In the genomic region with DNA sequence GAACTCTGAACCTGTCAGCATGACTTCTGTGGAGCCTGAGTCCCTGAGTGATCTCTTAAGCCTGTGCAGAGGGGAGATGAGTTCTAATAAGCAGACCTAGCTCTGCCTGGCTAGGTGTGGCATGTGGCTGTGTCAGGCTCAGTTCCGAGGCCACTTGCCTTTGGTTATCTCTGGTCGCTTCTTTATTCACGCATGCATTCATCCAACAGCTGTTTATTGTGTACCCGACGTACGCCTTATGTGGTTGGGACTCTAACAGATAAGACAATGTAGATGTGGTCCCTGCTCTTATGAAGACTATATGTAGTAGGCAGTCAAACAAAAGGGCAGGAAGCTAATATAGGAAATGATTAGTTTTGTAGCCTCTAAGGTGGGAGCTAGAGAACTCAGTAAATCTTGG, we compare ENCODE assay signal across 15 mouse cellular contexts. TPM values are rescaled to one million over a fixed set of nuclear protein-coding genes. Genes with fewer than 3 reads are reported as not detected.
"Had no signal": no experiment of that assay in that cellular context is flagged by ENCODE, and none has a peak within 500 bp of the region (broad histone marks: within the 10 kb centered on the region; RNA-seq: fewer than 3 reads in every experiment).

No protein-coding gene starts in this region.

- DNase-seq: lung, adult 2 months; lung, postnatal 14 days; lung, postnatal 36 days; right cerebral cortex, postnatal 14 days; thymus, adult 18-20 months; thymus, postnatal 14 days; thymus, postnatal 36 days had no signal

- H3K36me3 ChIP-seq: lung, embryonic 15.5 days; midbrain, embryonic 15.5 days; neural tube, embryonic 12.5 days had no signal

- H3K9ac ChIP-seq: lung, embryonic 15.5 days; midbrain, embryonic 13.5 days; midbrain, embryonic 15.5 days; neural tube, embryonic 12.5 days had no signal

- H3K27me3 ChIP-seq: lung, embryonic 15.5 days; midbrain, embryonic 15.5 days; neural tube, embryonic 12.5 days had no signal

- H3K4me3 ChIP-seq: lung, embryonic 15.5 days; midbrain, embryonic 13.5 days; midbrain, embryonic 15.5 days; neural tube, embryonic 12.5 days had no signal

- H3K27ac ChIP-seq: lung, embryonic 15.5 days; macrophage; midbrain, embryonic 13.5 days; midbrain, embryonic 15.5 days; neural tube, embryonic 12.5 days had no signal

- ATAC-seq: lung, postnatal 0 days; midbrain, embryonic 13.5 days; midbrain, embryonic 15.5 days had no signal

- H3K9me3 ChIP-seq: lung, embryonic 15.5 days; midbrain, embryonic 13.5 days; midbrain, embryonic 15.5 days; neural tube, embryonic 12.5 days had no signal

- H3K4me2 ChIP-seq: lung, embryonic 15.5 days; midbrain, embryonic 11.5 days; midbrain, embryonic 13.5 days; midbrain, embryonic 15.5 days; neural tube, embryonic 12.5 days had no signal

RNA-seq across cellular contexts. Expression of a gene that starts 5.0 kb away (rescaled TPM):
- total RNA-seq: neutrophil, adult 5-6 weeks had no signal
- polyA plus RNA-seq: macrophage had no signal
